Mouse (Mus musculus) heart, adult 2 months (tissue): ENCODE data around the gene Gm34302. TPM values are rescaled to one million over a fixed set of nuclear protein-coding genes. Genes with fewer than 3 reads are reported as not detected.
"Not testable (repeated sequence)": the region's sequence is repeated elsewhere in the genome, so short reads cannot be mapped to it uniquely, and the experiment has no call there.

ENCODE experiments used
- DNase-seq, 2 experiments: peaks; one replicate each; pipeline ENCODE4 v3.0.0; 2021
- H3K27ac ChIP-seq: fragments of 200-600 bp; 2 replicates; pipeline ENCODE4 v1.8.1; 2022
- H3K27me3 ChIP-seq: fragments of 200-500 bp; 2 replicates; pipeline ENCODE4 v1.6.1; 2012; ENCODE audit warnings: mild to moderate bottlenecking, low read length, inconsistent platforms, mixed read lengths; ENCODE audit not compliant: control insufficient read depth, insufficient read depth
- H3K36me3 ChIP-seq: fragments of 200-500 bp; 2 replicates; pipeline ENCODE4 v1.6.1; 2012; ENCODE audit warnings: low read length, inconsistent platforms; ENCODE audit not compliant: control insufficient read depth, insufficient read depth
- H3K4me1 ChIP-seq: fragments of 200-500 bp; 2 replicates; pipeline ENCODE4 v1.6.1; 2011; ENCODE audit warnings: low read length; ENCODE audit not compliant: control insufficient read depth, insufficient read depth
- H3K4me3 ChIP-seq: fragments of 200-600 bp; 2 replicates; pipeline ENCODE4 v1.8.1; 2022
- H3K79me2 ChIP-seq: fragments of 200-500 bp; replicated peaks from 2 replicates; pipeline ENCODE4 v1.6.1; 2012; ENCODE audit warnings: mild to moderate bottlenecking, inconsistent platforms, low read length, moderate library complexity, mixed read lengths; ENCODE audit not compliant: control insufficient read depth, insufficient read depth
- H3K9ac ChIP-seq: fragments of 200-500 bp; 2 replicates; pipeline ENCODE4 v1.6.1; 2012; ENCODE audit warnings: low read depth, mild to moderate bottlenecking, control low read depth, inconsistent platforms, low read length, mixed read lengths
- CTCF ChIP-seq: fragments of 200-600 bp; IDR thresholded peaks from 2 replicates; pipeline ENCODE4 v1.8.1; 2022; ENCODE audit warnings: antibody characterized with exemption, mild to moderate bottlenecking, moderate library complexity
- EP300 ChIP-seq: fragments of 200-500 bp; IDR thresholded peaks from 2 replicates; pipeline ENCODE4 v1.6.1; 2011; ENCODE audit warnings: low read depth, low read length, control low read depth; ENCODE audit not compliant: insufficient read depth
- POLR2A ChIP-seq: fragments of 200-500 bp; IDR thresholded peaks from 2 replicates; pipeline ENCODE4 v1.6.1; 2011; ENCODE audit warnings: mild to moderate bottlenecking, low read depth, low read length, control low read depth; ENCODE audit not compliant: insufficient read depth
- WGBS: fragments of 180-500 bp; shearing (Covaris S2); methylation state at CpG from one replicate; pipeline ENCODE4 v1.1.7; 2018; 5-methylcytosine and 5-hydroxymethylcytosine counted together
- intact Hi-C: fragments of 180-260 bp; cut with DNase I; formaldehyde crosslinking; loops from one replicate; pipeline ENCODE4 v1.15.1; 2025
- long read RNA-seq: library from polyadenylated mRNA; stranded (forward); transcript quantifications from one replicate; pipeline ENCODE4 v2.0.0, GENCODE M21; 2021
- polyA plus RNA-seq: library from polyadenylated mRNA; depleted of rRNA; stranded (reverse); fragments of >200 nt; gene quantifications from 2 replicates; pipeline ENCODE4 v1.2.3, GENCODE M21; 2012; rRNA removed
- total RNA-seq, 2 experiments: library from RNA; stranded (reverse); gene quantifications; 2 replicates each; pipeline ENCODE4 v1.2.3; 2021

Gene Gm34302
- total RNA-seq (1,000 to 10,000 TPM in 1 of 2 experiments, 100 to 1,000 TPM in 1; 836 to 1,017 TPM), polyA plus RNA-seq (6.2 and 40.2 TPM in 2 replicates)
- long read RNA-seq, transcript Gm34302-201 (3 exons, 243 nt): major isoform, 253 of 340 reads
- long read RNA-seq, partial matches to known transcripts: 4 of 340 reads
- long read RNA-seq, other reads (novel, unspliced or antisense): 83 of 340 reads

DNA sequence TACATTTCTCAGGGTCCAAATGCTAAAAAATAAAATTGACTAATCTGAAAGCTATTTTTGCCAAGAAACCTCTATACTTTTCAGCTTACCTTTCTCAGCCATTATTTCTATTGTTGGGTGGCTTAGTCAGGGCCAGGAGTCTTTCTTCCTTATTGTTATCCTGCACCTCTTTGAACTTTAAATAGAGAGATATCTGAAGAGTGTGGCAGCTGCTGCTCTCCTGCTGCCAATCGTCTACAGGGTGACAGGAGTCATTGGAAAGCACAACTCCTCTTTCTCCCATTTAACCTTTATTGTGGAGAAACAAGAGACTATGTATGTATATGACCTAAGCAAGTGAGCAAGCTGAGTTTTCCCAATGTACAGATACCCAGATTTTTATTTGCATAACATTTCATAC lies at the start of gene Gm34302:
Gm34302 (minus strand) TSS at position 154 of the 400 bp plus-strand sequence.
- H3K9ac ChIP-seq: no peak within 1 kb of the TSS
- no peaks in the 10 kb centered on the region for H3K36me3 ChIP-seq
- H3K4me3 ChIP-seq: peak within 1 kb of the TSS; percentile 40
- H3K27me3 ChIP-seq: no peaks in the 10 kb centered on the region
- H3K27ac ChIP-seq: peak within 1 kb of the TSS; percentile 56
- no peaks in the 10 kb centered on the region for H3K4me1 ChIP-seq
- peak in 1 of 2 experiments; percentile 22 for DNase-seq
- intact Hi-C loops: loop anchor here (1.0 to 5.0 kb wide), 2 partner anchors 28 to 186 kb away; no protein-coding TSS in a partner anchor
- no peaks in the 10 kb centered on the region for H3K79me2 ChIP-seq
- TF ChIP-seq CTCF (no peak), EP300 (0 out of 2 replicates have a peak, but pooled peaks have one; percentile 14)
- WGBS: 13% methylated on average over 1 of the region's 1 CpGs

GRCm38 (mm10) chr3:63531847-63532246 lies 48.2 kb upstream of the Gm34302 start:
- DNase-seq: no peak
- Histone ChIP-seq H3K27me3 (no peaks in the 10 kb centered on the region), H3K79me2 (no peaks in the 10 kb centered on the region), H3K4me1 (no peaks in the 10 kb centered on the region), H3K4me3 (no peak overlapping the region), H3K9ac (no peak overlapping the region), H3K36me3 (no peaks in the 10 kb centered on the region), H3K27ac (no peak overlapping the region)
- TF ChIP-seq POLR2A (no peak), EP300 (no peak), CTCF (no peak)
- intact Hi-C loops: loop anchor here (10.0 kb wide), 2 partner anchors 167 to 607 kb away; no protein-coding TSS in a partner anchor
- WGBS: 40% methylated on average over 1 of the region's 1 CpGs

- no peak for TF ChIP-seq POLR2A
- no peak for TF ChIP-seq CTCF
- no peak for TF ChIP-seq EP300
- H3K4me1 ChIP-seq: no peaks in the 10 kb centered on the region
- no peaks in the 10 kb centered on the region for H3K27me3 ChIP-seq
- no peaks in the 10 kb centered on the region for H3K79me2 ChIP-seq
- WGBS: 89% methylated on average over 1 of the region's 1 CpGs
- no peaks in the 10 kb centered on the region for H3K36me3 ChIP-seq
- H3K4me3 ChIP-seq: no peak overlapping the region
- intact Hi-C loops: no loop called here
- H3K27ac ChIP-seq: no peak overlapping the region
- no peak overlapping the region for H3K9ac ChIP-seq
- no peak for DNase-seq
These were observed 34.0 kb upstream of the Gm34302 start for GRCm38 (mm10) chr3:63517681-63518080.

GRCm38 (mm10) chr3:63516279-63516678 lies 32.6 kb upstream of the Gm34302 start:
- 83% methylated on average over 3 of the region's 3 CpGs for WGBS
- H3K36me3 ChIP-seq, H3K27me3 ChIP-seq, H3K27ac ChIP-seq, H3K4me3 ChIP-seq, DNase-seq, intact Hi-C loops, H3K9ac ChIP-seq, H3K79me2 ChIP-seq, H3K4me1 ChIP-seq: not testable (repeated sequence)

- Histone ChIP-seq H3K27ac (peak overlapping the region; percentile 71), H3K4me1 (no peaks in the 10 kb centered on the region), H3K9ac (no peak overlapping the region), H3K79me2 (no peaks in the 10 kb centered on the region), H3K4me3 (no peak overlapping the region), H3K36me3 (no peaks in the 10 kb centered on the region), H3K27me3 (no peaks in the 10 kb centered on the region)
- DNase-seq: peak; percentile 33 to 55
- 75% methylated on average over 6 of the region's 6 CpGs for WGBS
- intact Hi-C loops: loop anchor here (1.0 kb wide), 1 partner anchor 28 kb away; the partner anchor contains the start of gene Gm34302
- TF ChIP-seq POLR2A (no peak), CTCF (no peak), EP300 (no peak)
These were observed 27.6 kb upstream of the Gm34302 start for GRCm38 (mm10) chr3:63511316-63511715.

- 81% methylated on average over 2 of the region's 2 CpGs for WGBS
- no peak overlapping the region for H3K4me3 ChIP-seq
- no peak for DNase-seq
- no peaks in the 10 kb centered on the region for H3K4me1 ChIP-seq
- TF ChIP-seq CTCF (no peak), POLR2A (no peak), EP300 (no peak)
- H3K79me2 ChIP-seq: no peaks in the 10 kb centered on the region
- intact Hi-C loops: no loop called here
- H3K27me3 ChIP-seq: no peaks in the 10 kb centered on the region
- H3K36me3 ChIP-seq: no peaks in the 10 kb centered on the region
- no peak overlapping the region for H3K27ac ChIP-seq
- no peak overlapping the region for H3K9ac ChIP-seq
These were observed 25.8 kb upstream of the Gm34302 start for GRCm38 (mm10) chr3:63509484-63509883.
